Mouse (Mus musculus) limb, embryonic 11.5 days (tissue): ENCODE results near the gene Llgl1. TPM values are rescaled to one million over a fixed set of nuclear protein-coding genes. Genes with fewer than 3 reads are reported as not detected.

ENCODE experiments used
- ATAC-seq: fragments of 200-750 bp; cut with Nextera tagmentation; 2 replicates; pipeline ENCODE4 v1.8.0; 2017; ENCODE audit warnings: low read depth; ENCODE audit not compliant: insufficient number of reproducible peaks, low FRiP score, low TSS enrichment
- DNase-seq: peaks from one replicate; pipeline ENCODE4 v3.0.0-alpha.2; 2015; ENCODE audit warnings: low spot score
- H3K27ac ChIP-seq: fragments of 300-500 bp; sonication (generic); replicated peaks from 2 replicates; pipeline ENCODE4 v1.5.1; 2014; ENCODE audit warnings: low read depth, mild to moderate bottlenecking, low read length
- H3K27me3 ChIP-seq: fragments of 300-500 bp; sonication (generic); 2 replicates; pipeline ENCODE4 v1.6.1; 2014; ENCODE audit warnings: mild to moderate bottlenecking, low read length, mixed read lengths; ENCODE audit not compliant: control insufficient read depth, insufficient read depth
- H3K36me3 ChIP-seq: fragments of 300-500 bp; sonication (generic); 2 replicates; pipeline ENCODE4 v1.6.1; 2014; ENCODE audit warnings: mild to moderate bottlenecking, low read length, moderate library complexity, mixed read lengths; ENCODE audit not compliant: control insufficient read depth, insufficient read depth
- H3K4me1 ChIP-seq: fragments of 300-500 bp; sonication (generic); 2 replicates; pipeline ENCODE4 v1.6.1; 2014; ENCODE audit warnings: low read length, mixed read lengths; ENCODE audit not compliant: control insufficient read depth, insufficient read depth
- H3K4me2 ChIP-seq: fragments of 300-500 bp; sonication (generic); 2 replicates; pipeline ENCODE4 v1.6.1; 2014; ENCODE audit warnings: low read depth, mild to moderate bottlenecking, moderate library complexity; ENCODE audit not compliant: severe bottlenecking
- H3K4me3 ChIP-seq: fragments of 300-500 bp; sonication (generic); 2 replicates; pipeline ENCODE4 v1.5.1; 2014; ENCODE audit warnings: low read depth, low read length
- H3K9ac ChIP-seq: fragments of 300-500 bp; sonication (generic); 2 replicates; pipeline ENCODE4 v1.6.1; 2014; ENCODE audit warnings: mild to moderate bottlenecking, low read length
- H3K9me3 ChIP-seq: fragments of 300-500 bp; sonication (generic); 2 replicates; pipeline ENCODE4 v1.6.1; 2016; ENCODE audit warnings: low read length; ENCODE audit not compliant: control insufficient read depth
- WGBS: fragments of 180-500 bp; shearing (Covaris S2); extraction: QIAGEN DNeasy Blood & Tissue Kit; methylation state at CpG from one replicate; pipeline ENCODE4 v1.1.7; 2014; 5-methylcytosine and 5-hydroxymethylcytosine counted together
- polyA plus RNA-seq: library from polyadenylated mRNA; unstranded; fragments of >200 nt; fragmentation: Nextera tagmentation; extraction: Ambion mirVana; gene quantifications from 2 replicates; pipeline ENCODE4 v1.2.1, GENCODE M21; 2014

The Llgl1 gene
- polyA plus RNA-seq, 1 experiment from 2014 or later = 98.5 TPM

DNA sequence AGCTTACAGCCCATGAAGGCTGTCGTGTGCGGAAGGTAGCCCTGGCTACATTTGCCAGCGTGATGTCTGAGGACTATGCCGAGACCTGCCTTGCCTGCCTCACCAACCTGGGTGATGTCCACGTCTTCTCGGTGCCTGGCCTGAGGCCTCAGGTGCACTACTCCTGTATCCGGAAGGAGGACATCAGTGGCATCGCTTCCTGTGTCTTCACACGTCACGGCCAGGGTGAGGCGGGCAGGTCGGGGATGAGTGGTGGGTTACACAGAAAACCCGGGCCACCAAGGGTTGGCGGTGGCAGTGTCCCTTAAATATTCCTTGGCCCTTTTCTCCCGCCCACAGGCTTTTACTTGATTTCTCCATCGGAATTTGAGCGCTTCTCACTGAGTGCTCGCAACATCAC is 12.5 kb downstream of the Llgl1 start:
- H3K27me3 ChIP-seq = no peaks in the 10 kb centered on the region
- no peaks in the 10 kb centered on the region for H3K9me3 ChIP-seq
- H3K9ac ChIP-seq = no peak overlapping the region
- WGBS = 95% methylated on average over 18 of the region's 18 CpGs
- H3K4me2 ChIP-seq = no peak overlapping the region
- H3K4me3 ChIP-seq = no peak overlapping the region
- H3K4me1 ChIP-seq = no peaks in the 10 kb centered on the region
- DNase-seq (no peak), ATAC-seq (no peak)
- peaks cover 51% of the 10 kb centered on the region for H3K36me3 ChIP-seq
- no peak overlapping the region for H3K27ac ChIP-seq

DNA sequence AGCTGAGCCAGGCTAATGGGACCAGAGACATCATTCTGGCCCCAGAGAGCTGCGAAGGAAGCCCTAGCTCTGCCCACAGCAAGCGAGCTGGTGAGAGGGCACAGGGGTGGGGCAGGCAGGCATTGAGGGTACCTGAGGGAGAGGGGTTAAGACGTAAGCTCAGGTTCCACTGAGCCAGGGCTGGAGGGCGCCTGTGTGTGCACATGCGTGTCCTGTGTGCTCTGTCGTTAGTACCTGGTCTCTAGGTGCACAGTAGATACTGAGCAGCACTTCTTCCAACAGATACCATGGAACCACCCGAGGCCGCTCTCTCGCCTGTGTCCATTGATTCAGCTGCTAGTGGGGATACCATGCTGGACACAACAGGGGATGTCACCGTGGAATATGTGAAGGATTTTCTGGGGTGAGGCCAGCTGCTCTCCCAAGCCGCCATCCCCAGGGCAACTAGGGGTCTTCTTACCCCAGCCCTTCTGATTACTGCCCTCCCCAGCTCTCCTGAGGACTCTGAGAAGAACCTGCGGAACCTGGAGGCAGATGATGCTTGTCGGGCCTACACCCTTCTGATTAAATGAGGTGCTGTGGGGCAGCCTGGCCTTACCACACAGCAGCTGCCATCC is 13.2 kb downstream of the Llgl1 start:
- Histone ChIP-seq H3K4me2 (no peak overlapping the region), H3K27ac (no peak overlapping the region), H3K36me3 (peaks cover 50% of the 10 kb centered on the region), H3K4me3 (no peak overlapping the region), H3K9ac (no peak overlapping the region), H3K9me3 (no peaks in the 10 kb centered on the region), H3K27me3 (no peaks in the 10 kb centered on the region), H3K4me1 (no peaks in the 10 kb centered on the region)
- no peak for ATAC-seq
- no peak for DNase-seq
- WGBS = 93% methylated on average over 13 of the region's 13 CpGs

DNA sequence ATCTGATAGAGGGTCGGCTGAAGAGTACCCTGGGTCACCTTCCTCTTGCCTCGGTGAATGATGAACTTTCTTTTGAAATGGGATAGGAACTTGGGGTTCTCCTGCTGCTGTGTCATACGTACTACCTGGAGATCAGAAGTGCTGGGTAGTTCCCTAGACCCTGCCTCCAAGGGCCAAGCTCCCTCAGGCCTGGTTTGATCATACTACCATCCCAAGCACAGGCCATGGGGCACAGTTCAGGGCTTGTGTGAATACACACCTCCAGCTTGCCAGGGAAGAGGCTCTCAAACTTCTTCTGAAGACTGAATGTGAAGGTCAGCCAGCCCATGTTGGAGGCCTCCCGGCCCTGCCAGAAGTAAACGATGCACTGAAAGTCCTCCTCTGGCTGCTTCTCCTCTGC is 16.3 kb downstream of the Llgl1 start:
- no peak overlapping the region for H3K27ac ChIP-seq
- ATAC-seq (no peak), DNase-seq (no peak)
- no peak overlapping the region for H3K9ac ChIP-seq
- no peak overlapping the region for H3K4me2 ChIP-seq
- 94% methylated on average over 5 of the region's 5 CpGs for WGBS
- H3K4me1 ChIP-seq = no peaks in the 10 kb centered on the region
- no peak overlapping the region for H3K4me3 ChIP-seq
- peaks cover 46% of the 10 kb centered on the region for H3K36me3 ChIP-seq
- H3K27me3 ChIP-seq = no peaks in the 10 kb centered on the region
- H3K9me3 ChIP-seq = no peaks in the 10 kb centered on the region

DNA sequence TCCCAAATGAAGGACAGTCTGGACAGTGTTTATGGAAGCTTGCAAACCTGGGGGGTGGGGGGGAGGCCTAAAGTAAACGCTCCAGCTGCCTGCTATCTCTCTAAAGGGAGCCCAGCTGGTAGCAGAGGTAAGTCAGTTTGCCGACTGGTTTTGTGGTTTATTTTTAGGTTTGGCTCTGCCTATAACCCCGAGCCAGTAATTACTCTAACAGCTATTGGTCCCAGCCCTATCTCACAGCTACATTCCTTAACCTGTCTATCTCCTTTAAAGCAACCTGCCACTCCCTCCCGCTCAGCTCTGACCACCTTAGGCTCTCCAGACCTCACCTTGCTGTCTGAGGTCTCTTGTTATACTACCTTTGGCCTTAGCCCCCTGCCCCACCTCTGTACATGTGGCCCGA is 19.7 kb downstream of the Llgl1 start:
- Histone ChIP-seq H3K4me1 (no peaks in the 10 kb centered on the region), H3K27ac (no peak overlapping the region), H3K4me2 (no peak overlapping the region), H3K27me3 (no peaks in the 10 kb centered on the region), H3K9ac (no peak overlapping the region), H3K4me3 (no peak overlapping the region), H3K36me3 (peaks cover 36% of the 10 kb centered on the region), H3K9me3 (no peaks in the 10 kb centered on the region)
- ATAC-seq (no peak), DNase-seq (no peak)
- WGBS = 85% methylated on average over 5 of the region's 5 CpGs

DNA sequence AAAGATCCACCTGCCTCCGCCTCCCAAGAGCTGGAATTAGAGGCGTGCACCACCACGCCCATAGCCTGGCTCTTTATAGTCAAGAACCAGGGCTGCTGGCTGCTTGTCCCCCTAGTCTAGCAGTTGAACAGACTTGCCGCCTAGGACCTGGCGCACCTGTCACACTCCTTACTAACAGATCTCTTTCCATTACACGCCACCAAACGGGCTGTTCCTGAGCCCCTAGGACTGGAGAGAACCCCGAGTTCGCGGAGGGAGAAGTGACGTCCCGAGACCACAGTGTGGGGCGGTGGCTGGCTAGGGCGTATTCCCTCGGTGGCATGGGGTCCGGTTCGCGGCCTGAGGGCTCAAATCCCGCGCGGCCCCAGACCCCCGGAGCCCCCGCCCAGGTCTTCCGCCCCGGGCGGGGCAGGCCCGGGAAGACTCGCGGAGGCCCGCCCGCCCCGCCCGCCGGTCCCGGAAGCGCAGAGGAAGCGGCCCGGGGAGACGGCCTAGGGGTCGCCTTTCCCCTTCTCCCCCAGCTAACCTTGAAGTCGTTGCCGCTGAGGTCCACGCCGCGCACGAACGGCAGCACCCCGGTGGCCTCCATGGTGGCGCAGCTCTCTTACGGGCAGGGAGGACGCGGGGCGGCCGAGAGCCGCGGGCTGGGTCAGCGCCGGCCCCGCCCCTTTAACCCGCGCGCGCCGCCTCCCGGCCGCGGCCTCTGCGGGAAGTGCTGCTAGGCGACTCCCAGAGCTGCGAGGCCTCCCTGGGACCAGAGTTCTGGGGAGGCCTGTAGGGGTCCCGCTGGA is 27.3 kb downstream of the Llgl1 start, which contains the start of gene Flii:
Flii (minus strand) TSS at position 663 of the 791 bp plus-strand sequence.
- Histone ChIP-seq H3K4me2 (peak within 1 kb of the TSS; percentile 75), H3K9me3 (no peaks in the 10 kb centered on the region), H3K4me1 (peaks cover 10% of the 10 kb centered on the region), H3K27me3 (no peaks in the 10 kb centered on the region), H3K27ac (peak within 1 kb of the TSS; percentile 60), H3K36me3 (peaks cover 4% of the 10 kb centered on the region; the same call in 1 of the 2 replicates), H3K4me3 (peak within 1 kb of the TSS; percentile 67), H3K9ac (peak within 1 kb of the TSS; percentile 66)
- peak; percentile 61 for ATAC-seq
- under 1% methylated on average over 60 of the region's 71 CpGs for WGBS
- DNase-seq = peak; percentile 86

DNA sequence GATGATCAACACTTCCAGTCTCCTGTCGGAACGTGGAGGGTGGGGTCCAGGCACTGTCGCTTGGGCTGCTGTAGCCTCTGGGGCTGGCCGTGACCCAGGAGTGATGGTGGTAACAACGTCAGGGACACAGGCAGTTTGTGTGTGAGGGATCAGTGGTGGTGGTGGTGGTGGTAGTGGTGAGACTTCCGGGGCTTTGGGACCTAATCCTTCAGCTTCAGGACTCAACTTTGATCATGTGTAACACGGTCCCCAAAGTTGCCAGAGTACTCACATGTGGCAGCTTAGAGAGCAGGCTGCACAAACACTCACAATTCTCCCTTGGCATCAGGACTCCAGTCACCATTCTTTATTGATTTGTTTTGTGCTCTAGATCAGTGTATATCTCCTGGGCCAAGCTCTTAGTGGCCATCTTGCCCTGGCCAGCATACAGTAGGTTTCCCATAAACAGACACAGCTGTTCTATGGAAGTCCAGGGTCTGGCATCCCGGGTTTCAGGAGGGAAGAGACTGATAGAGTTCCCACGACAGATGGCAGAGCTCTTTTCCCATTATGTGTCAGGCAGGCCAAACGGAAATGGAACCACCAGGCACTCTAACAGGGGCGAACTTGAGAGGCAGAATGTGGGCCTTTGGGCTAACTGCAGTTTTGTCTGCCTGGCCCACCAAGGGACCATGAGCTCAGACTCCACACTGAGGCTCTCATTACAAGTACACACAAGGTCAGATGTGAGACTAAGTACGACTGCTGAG is 28.0 kb downstream of the Llgl1 start:
- Histone ChIP-seq H3K9me3 (no peaks in the 10 kb centered on the region), H3K4me3 (peak overlapping the region; percentile 67), H3K4me1 (peaks cover 10% of the 10 kb centered on the region), H3K4me2 (peak overlapping the region; percentile 75), H3K9ac (peak overlapping the region; percentile 66; the same call in 1 of the 2 replicates), H3K36me3 (peaks cover 5% of the 10 kb centered on the region; the same call in 1 of the 2 replicates), H3K27me3 (no peaks in the 10 kb centered on the region), H3K27ac (peak overlapping the region; percentile 60)
- 6% methylated on average over 12 of the region's 12 CpGs for WGBS
- ATAC-seq (0 out of 2 replicates have a peak, but pooled peaks have one; percentile 12), DNase-seq (no peak)

DNA sequence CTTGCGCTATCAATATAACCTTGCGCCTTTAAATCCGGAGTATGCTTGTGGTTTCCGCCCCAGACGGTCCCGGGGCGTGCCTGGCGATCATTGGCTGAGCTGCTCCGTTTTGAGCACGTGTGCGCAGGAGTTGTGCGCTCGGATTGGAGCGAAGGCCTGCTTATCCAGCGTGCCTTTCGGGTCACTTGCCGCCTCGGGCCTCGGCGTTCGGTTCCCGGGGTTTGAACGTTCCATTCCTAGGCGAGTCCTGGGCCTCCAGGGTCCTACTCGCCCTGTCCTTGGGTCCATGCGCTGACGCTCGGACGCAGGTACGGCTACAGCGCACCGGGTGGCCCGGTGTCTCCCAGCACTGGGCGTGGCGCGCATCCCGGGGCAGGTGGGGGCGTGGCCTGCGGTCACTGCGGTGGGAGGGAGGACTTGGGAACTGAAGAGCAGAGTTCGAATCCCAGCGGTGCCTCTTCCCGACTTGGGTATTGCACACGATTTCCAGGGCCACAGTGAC is 28.8 kb downstream of the Llgl1 start, which contains the start of gene Mief2:
Mief2 (plus strand) TSS at position 139 of the 502 bp plus-strand sequence.
- ATAC-seq (peak; percentile 89), DNase-seq (peak; percentile 92)
- under 1% methylated on average over 44 of the region's 44 CpGs for WGBS
- H3K9me3 ChIP-seq = no peaks in the 10 kb centered on the region
- H3K9ac ChIP-seq = peak within 1 kb of the TSS; percentile 66; the same call in 1 of the 2 replicates
- peaks cover 10% of the 10 kb centered on the region for H3K4me1 ChIP-seq
- peak within 1 kb of the TSS; percentile 60 for H3K27ac ChIP-seq
- no peaks in the 10 kb centered on the region for H3K27me3 ChIP-seq
- peaks cover 7% of the 10 kb centered on the region; the same call in 1 of the 2 replicates for H3K36me3 ChIP-seq
- H3K4me2 ChIP-seq = peak within 1 kb of the TSS; percentile 75
- peak within 1 kb of the TSS; percentile 67 for H3K4me3 ChIP-seq

DNA sequence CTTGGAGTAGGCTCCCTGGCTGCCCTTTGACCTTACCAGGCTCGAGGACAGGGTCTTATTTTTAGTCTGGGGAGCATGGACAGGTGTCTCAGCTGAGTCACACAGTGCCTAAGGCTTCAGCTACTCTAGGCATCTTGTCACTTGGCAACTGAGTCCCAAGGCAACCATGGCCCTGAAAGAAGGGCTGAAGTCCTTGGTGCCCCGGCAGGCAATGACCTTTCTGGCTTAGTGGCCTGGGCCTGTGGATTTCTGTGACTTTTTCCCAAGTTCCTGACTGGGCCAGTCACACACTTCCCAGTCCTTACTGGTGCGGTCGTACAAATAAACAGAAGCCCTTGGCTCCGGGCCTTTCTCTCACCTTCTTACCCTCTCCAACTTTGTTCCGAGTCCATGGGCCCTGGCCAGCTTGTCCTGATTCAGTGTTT is 29.7 kb downstream of the Llgl1 start:
- peaks cover 4% of the 10 kb centered on the region; the same call in 1 of the 2 replicates for H3K36me3 ChIP-seq
- H3K27ac ChIP-seq = no peak overlapping the region
- no peaks in the 10 kb centered on the region for H3K27me3 ChIP-seq
- no peak overlapping the region for H3K9ac ChIP-seq
- ATAC-seq = no peak
- no peak for DNase-seq
- H3K4me3 ChIP-seq = peak overlapping the region; percentile 67; the same call in 1 of the 2 replicates
- H3K4me1 ChIP-seq = peaks cover 10% of the 10 kb centered on the region
- no peak overlapping the region for H3K4me2 ChIP-seq
- H3K9me3 ChIP-seq = no peaks in the 10 kb centered on the region
- 78% methylated on average over 6 of the region's 6 CpGs for WGBS
